Mouse (Mus musculus): ENCODE measurements at regions not wholly inside any gene's neighbourhood (a gene's known extent, or its start where the extent isn't known, plus 50 kb on each side); places are given as distances from the start of the nearest gene placed in this dataset.
A peak's percentile ranks its signal among the peaks of the same experiment; 100 is the strongest.
"Not testable (repeated sequence)": the region's sequence is repeated elsewhere in the genome, so short reads cannot be mapped to it uniquely, and the experiment has no call there.

DNA sequence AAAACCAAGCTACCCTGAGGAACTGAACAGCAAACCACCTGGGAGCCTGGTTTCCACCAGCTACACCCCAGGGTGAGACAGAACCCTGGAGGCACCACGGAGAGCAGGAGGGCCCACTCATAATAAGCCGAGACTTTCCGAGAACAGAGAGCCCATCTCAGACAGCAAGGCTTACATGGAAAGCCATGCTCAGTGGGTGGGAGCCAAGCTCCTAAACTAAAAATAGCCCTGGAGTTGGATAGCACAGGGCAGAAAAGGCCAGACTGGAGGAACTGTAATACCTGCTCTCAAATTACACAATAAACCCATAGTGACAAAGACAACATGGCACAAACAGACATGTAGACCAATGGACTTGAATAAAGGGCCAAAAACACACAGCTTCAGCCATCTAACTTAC, 69.9 kb downstream of the Fbxo4 start:
- DNase-seq (ENCODE audit: low spot score), result no peak

GRCm38 (mm10) chr15:3908721-3909120, 70.7 kb downstream of the Fbxo4 start:
- no peak for DNase-seq (ENCODE audit: low spot score)

DNA sequence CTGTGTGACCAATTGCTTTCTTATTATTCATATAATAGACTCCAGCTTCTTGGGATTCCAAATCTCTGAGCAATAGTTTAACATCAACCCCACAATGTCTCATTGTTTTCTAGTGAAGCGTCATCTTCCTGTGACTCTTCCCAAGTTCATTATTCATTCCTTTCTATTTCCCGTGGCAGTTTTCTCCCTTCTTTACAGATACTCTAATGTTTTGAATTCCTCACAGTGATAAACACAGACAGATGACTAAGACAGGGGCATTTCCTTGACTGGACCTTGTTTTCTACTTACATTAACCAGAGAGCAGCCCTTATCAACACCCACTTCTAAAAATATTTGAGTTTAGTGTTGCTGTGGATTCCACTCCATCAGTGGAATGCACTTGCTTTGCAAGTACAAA, 73.8 kb downstream of the Fbxo4 start:
- no peak for DNase-seq (ENCODE audit: low spot score)

DNA sequence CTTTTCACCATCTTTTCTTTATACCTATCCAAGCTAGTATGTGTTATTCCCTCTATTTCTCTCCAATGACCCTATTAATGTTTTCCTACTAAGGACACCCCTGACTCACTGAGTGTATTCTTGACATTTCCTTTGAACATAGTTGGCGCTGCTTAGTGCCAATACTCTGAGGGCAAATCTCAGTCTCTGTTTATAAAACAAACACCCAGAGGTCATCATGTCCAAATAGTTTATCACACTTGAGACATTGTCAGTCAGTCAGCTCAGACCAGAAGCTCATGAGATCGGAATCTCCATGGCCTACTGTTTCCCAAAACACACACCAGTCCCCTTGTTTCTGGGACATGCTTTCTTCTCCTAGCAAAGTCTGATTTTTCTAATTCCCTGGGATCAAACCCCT, 100.9 kb downstream of the Fbxo4 start:
- no peak for DNase-seq (ENCODE audit: low spot score)

- DNase-seq (ENCODE audit: low spot score), result no peak
Observed at GRCm38 (mm10) chr15:3877506-3877905, 101.9 kb downstream of the Fbxo4 start.

DNA sequence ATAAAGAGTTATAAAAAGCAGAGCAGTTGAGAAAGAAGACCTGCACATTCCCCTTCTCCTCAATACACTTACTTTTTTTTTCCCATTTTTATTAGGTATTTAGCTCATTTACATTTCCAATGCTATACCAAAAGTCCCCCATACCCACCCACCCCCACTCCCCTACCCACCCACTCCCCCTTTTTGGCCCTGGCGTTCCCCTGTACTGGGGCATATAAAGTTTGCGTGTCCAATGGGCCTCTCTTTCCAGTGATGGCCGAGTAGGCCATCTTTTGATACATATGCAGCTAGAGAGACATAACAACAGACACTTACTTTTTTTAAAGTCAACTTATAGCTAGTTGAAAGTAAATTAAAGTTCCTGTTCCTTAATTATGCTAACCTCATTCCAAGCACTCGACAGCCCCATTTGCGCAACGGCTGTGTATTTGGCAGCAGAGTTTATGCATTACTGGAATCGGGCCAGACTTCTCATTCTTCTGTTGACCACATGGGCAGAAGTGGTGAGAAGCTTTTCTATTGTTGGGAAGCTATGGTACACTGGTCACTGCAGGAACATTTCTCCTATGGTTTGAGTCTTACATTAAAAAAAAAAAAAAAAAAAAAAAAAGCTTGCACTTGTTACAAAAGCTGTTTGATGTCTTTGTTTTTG, 104.0 kb downstream of the Fbxo4 start:
- peak; percentile 8 for DNase-seq (ENCODE audit: low spot score)

GRCm38 (mm10) chr15:3831802-3832201, 147.6 kb downstream of the Fbxo4 start:
- no peak for DNase-seq (ENCODE audit: low spot score)

DNA sequence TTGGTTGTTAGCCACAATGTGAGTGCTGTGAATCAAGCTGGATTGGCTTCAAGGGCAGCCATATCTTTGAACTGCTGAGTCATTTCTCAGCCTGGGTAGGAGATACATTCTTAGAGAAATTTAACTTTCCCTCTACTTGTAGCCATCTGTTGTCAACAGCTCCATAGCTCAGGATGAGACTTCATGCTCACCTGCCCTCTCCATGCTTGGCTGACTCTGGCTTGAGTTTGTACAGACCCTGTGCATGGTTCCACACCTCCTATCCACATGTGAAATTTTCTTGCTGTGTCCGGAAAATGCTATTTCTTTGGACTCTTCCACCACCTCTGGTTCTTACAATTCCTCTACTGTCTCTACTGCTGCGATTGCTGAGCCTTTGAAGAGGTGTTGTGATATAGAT, 173.9 kb downstream of the Fbxo4 start:
- DNase-seq (ENCODE audit: low spot score), result no peak

DNA sequence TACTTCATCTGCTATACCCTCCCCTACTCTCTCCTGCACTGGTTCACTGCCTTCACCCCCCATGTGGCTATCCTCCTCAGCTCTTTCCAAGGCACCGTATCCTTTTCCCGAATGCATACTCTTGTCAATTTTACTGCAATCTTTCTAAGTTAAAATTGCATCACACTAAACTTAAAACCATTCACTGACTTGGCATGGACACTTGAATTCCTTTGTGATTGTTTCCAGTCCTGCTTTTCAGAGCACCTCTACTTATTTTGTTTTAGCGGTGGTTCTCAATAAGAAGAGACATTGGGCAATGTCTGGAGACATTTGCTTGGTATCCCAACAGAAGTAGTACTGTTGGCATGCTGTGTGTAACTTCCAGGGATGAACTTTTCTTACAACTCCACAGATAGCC, 192.6 kb upstream of the Ghr start:
- DNase-seq (ENCODE audit: low spot score), result no peak

- DNase-seq (ENCODE audit: low spot score), result no peak
Observed at GRCm38 (mm10) chr15:3772228-3772789, 189.0 kb upstream of the Ghr start.

DNA sequence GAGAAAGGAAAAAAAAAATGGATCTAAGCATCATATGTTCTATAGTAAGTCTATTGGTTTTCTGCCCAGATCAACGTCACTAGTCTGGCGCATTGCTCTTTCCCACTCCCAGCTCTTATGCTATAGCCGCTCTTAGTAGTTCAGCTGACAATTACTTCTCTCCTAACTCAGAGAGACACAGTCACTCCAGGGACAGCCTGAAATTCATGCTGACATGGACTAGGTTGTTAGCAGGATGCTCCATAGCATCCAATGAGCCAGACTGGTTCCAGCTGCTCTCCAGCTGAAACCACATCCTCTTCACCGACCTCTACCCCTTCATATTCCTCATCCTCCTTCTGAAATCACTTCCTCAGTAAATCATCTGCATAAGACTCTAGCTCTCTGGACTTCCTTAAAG, 187.0 kb upstream of the Ghr start:
- no peak for DNase-seq (ENCODE audit: low spot score)

DNA sequence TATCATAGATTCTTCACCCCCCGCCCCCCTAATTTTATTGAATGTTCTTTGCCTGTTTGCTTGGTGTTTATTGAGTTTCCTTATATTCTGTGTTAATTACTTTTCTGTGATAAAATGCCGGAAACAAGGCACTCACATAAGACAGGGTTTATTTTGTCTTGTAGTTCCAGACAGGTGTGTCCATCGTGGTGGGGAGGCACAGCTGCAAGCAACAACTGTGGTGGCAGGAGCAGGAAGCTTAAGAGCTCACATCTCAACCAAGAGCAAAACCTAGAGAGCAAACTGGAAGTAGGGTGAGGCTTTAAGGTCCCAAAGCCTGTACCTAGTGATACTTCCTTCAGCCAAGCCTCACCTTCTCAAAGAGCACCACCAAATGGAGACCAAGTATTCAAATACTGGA, 181.4 kb upstream of the Ghr start:
- DNase-seq (ENCODE audit: low spot score), result no peak

GRCm38 (mm10) chr15:3760396-3760795, 177.1 kb upstream of the Ghr start:
- DNase-seq (ENCODE audit: low spot score), result no peak

GRCm38 (mm10) chr15:3755636-3756035, 172.3 kb upstream of the Ghr start:
- no peak for DNase-seq (ENCODE audit: low spot score)

- not testable (repeated sequence) for DNase-seq (ENCODE audit: low spot score)
Observed at GRCm38 (mm10) chr15:3748072-3748471, 164.8 kb upstream of the Ghr start.

- no peak for DNase-seq (ENCODE audit: low spot score)
Observed at GRCm38 (mm10) chr15:3743168-3743814, 160.0 kb upstream of the Ghr start.

GRCm38 (mm10) chr15:3742191-3742590, 158.9 kb upstream of the Ghr start:
- no peak for DNase-seq (ENCODE audit: low spot score)

DNA sequence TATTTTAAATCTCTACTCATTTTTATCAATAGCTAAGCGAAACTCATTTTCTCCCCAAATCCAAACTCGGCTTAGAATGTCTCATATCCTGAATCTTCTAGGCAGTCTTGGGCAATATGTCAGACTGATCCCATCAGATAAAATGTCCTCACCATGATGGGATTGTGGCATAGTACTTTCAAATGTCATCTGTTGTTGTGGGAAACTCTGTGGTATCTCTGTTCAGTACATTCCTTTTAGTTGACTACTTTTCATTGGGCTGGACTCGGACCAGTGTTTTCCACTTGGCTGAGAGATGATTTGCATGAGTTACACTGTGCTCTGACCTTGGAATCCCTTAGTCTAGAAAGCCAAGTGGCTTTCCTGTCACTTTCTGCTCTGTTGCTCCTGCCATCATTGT, 141.9 kb upstream of the Ghr start:
- DNase-seq (ENCODE audit: low spot score), result no peak

DNA sequence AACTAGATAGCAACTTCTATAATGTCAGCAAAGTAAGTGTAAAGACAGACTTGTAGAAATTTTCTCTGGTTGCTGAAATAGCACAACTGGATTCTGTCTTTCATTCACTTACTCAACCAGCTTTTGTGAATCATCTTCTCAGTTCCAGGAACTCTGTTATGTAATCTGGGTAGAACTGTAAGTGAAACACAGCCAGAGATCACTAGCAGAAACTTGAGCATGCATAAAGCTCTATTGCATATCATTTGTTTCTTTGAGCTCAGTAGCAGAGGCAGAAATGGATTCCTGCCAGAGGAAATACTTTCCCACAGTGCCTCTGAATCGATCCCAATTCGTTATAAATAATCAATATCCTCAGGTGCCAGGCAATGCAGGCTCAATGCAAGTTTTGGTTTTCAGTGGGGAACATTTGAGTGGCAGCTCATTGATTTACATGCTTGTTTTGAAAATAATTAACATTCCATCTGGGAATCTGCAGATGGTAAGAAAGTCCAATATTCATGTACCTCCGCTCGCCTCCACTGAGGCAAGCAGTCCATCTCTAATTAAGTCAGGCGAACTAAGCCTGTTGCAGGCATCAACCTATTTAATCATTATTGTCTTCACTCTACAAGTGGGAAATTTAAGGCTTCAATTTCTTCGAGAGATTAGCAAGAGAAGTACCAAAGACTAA, 137.5 kb upstream of the Ghr start:
- DNase-seq (ENCODE audit: low spot score), result no peak

DNA sequence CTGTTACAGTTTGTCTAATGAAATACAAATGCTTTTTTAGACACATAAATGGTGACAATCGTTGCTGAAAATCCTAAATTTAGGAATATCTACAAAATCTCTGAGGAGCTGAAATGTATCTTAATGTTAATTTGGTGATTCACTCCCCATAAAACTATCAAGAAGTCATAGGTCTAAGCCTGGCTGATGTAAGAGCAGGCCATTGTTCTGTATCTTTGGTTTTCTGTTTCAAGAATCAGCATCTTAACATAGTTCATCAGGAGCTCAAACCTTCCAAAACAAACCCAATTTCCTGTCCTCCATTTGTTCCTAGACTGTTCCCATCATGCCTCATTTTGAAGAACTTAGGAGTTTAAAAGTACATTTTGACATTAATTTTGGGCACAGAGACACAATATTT, 128.5 kb upstream of the Ghr start:
- DNase-seq (ENCODE audit: low spot score), result no peak

DNA sequence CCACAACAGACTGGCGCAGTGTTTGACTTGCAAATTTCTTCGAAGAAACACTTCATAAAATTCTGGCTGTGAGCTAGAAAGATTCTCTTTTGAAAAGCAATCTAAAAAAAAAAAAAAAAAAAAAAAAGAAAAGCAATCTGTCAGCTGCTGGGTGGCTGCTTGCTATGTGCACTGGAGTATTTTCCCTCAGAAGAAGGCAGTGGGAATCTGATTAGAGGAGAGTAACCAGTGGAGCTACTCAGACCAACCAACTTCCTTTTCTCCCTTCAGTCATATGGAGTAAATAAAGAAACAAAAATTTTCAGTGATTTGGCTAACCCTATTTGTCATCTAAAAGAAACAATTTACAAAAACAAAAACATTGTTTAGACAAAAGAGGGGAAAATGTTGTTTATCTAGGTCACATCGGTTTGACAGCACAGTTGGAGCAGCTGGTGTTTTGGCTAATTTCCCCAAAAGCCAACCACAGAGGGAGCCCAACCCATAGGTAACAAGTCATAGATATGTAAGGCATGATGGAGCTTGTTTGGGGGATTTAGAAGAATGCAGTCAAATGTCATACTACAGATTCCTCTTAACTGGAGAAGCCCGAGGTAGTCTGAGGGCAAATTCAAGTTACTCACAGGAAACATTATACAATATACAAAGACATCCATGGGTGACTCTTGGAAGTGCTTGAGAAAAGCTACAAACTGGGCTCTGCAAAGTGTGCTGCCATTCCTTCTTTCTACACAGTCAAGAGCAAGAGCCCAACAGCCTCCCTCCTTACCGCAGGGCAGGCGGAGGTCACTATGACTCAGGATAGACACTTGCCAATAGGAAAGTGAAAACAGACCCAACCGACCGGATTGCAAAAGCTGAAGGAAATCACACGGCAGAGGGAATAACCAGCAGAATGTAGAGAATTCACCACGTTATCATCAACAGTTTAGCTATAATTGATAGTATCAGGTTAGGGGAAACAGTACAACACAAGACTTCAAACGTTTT, 124.1 kb upstream of the Ghr start:
- peak; percentile 16 for DNase-seq (ENCODE audit: low spot score)

DNA sequence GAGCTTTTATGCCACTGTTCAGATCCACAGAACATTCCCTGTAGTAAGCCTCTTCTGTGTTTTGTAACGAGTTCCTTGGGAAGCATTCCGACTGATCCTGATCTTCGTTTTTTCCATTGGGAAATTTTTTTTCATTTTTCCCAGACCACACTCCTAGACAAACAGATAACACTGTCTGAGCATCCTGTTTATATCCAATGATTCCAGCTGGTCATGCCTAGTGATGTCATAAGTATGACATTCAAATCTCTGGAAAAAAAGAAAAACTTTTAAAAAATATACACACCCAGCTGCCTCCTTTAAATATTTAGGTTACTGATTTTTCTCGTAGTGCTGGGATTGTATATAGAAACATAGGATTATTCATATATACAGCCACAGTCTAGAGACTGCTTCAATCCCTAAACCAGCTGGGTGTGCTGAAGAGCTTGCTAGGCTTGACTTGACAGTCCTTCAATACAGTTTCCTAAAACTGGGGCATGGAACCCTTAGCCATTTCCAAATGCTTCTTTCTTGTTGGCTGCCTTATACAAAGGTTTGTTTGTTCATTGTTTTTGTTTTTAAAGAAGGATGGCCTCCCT, 116.0 kb upstream of the Ghr start:
- DNase-seq (ENCODE audit: low spot score), result no peak

Data from ovary, adult 18-20 months (tissue).